Mouse (Mus musculus) activated CD4-positive, CD25-positive, alpha-beta regulatory T cell, adult 4 months (primary cell): Measurements from ENCODE around the gene Thnsl1. TPM values are rescaled to one million over a fixed set of nuclear protein-coding genes. Genes with fewer than 3 reads are reported as not detected.
"Not testable (repeated sequence)": the region's sequence is repeated elsewhere in the genome, so short reads cannot be mapped to it uniquely, and the experiment has no call there.

Experiments
- ATAC-seq: one replicate; pipeline ENCODE4 v1.8.0; 2017
- polyA plus RNA-seq, 2 experiments: library from polyadenylated mRNA; unstranded; fragments of 100-300 nt; shearing (Covaris generic); gene quantifications; one replicate each; pipeline ENCODE4 v1.2.1; 2017

The Thnsl1 gene
- polyA plus RNA-seq, 2 experiments from 2014 or later = 3.4 to 6.4 TPM

DNA sequence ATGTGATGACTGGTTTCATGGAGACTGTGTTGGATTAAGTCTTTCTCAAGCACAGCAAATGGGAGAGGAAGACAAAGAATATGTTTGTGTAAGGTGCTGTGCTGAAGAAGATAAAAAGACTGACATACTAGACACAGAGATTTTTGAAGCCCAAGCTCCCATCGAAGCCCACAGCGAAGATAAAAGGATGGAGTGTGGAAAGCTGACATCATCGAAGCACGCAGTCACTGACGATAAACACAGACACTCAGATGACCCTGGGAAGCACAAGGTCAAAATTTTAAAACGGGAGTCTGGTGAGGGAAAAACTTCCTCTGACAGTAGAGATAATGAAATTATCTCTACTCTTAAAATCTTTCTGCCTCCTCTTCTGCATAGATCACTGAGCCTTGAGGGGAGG is 38.6 kb downstream of the Thnsl1 start:
- not testable (repeated sequence) for ATAC-seq

DNA sequence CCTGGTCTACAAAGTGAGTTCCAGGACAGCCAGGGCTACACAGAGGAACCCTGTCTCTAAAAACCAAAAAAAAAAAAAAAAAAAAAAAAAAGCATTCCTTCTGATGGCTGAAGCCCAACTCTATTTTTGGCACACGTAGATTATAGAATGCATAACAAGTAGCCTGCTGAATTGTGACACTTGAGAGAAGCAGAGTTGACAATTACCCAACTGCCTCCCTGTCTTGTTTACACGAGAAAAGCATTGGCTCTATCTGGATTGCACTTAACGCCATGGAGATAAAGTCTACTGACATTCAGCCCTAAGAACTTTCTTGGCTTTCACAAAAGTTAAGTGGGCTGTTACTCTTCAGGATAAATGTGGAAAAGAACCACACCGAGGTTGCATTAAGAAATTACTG is 39.5 kb downstream of the Thnsl1 start:
- ATAC-seq = no peak

DNA sequence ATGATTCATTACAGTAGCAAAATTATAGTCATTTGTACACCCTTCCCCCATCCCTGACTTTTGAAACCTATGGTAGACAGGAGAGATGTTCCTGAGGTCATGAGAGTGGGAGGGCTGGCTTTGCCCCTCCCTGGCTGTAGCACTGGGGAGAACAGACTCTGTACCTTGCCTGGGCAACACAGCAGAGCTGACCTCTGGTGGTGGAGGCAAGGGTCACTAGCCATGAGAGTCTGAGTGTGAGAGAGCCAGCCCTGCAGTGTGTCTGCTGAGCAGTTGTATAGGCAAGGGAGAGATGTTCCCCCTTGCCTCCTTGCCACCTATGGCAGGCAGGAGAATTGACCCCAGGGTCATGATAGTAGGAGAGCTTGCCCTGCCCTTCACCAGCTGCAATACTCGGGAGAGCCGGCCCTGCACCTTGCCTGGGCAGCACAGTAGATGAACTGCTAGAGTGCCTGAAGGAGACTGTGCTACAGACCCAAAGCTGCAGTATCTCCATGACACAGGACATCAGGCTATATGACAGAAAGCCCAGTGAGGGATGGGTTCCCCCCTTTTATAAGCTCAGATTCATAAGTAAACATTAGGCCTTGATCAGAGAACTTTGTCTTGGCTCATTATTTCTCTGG is 40.1 kb downstream of the Thnsl1 start:
- no peak for ATAC-seq

DNA sequence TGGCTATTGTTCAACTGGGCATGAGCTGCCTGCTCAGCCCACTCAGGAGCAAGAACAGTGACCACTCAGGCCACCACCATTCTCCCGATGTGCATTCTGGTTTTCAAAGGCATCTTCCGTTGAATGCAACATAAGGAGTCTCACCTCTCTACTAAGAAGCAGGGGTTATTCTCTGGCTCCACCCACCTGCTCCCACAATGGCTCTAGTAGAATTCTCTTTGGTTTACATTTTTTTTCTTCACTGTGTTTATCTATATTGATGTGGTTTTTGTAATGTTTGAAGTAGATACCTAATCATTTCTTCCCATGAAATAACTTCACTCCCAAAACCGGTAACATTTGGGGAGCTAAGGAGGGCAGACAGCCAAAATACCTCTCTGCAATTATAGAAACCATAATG is 48.1 kb downstream of the Thnsl1 start:
- ATAC-seq = no peak

DNA sequence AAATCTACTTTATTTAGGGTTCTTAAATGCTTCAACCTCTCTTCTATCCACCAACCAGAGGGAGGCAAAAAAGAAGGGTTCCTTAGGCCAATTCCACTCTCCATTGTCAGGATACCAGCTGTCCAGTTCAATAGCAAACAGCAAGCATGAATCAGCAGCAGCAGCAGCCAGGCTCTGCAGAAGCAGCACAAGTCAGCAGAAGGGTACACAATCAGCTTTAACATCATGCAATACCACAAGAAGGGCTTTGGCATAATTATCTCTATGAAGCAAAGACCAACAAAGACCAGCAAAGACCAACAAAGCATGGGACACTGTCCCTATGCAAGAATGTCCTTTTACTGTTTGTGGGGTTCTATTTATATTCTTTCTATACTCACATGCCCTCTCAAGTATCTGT is 48.8 kb downstream of the Thnsl1 start:
- ATAC-seq = no peak

DNA sequence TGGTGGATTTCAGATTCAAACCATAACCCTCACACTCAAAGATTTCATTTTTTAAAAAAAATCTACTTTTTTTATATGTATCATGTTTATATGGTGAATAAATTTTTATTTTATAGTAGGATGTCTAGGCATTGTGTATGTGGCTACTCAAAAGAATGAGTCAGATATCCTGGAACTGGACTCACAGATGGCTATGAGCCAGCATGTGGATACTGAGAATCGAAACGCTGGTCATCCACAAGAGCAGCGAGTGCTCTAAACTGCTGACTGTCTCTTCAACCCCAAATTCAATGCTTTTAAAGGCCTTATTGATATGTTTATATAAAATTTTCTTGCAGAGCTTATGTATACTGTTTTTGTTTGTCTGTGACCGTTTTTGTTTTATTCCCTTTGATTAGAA is 52.8 kb downstream of the Thnsl1 start:
- no peak for ATAC-seq

DNA sequence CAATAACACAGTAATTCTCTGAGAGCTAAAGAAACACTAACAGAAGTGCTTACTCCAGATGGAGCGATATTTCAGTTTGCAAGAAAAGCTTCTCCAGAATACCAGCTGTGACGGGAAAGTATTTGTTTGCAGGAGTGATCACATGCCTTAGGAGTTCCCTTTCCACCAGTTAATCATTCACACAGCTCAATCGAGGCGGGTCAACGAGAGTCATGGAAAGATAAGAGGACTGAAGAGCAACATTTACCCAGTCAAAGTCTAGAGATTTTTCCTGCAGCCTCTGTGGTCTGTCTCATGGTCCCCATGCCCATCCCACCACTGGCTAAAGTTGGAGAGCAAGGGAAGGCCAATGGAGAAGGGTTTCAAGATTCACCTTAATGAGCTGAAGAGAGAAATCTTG is 53.6 kb downstream of the Thnsl1 start:
- no peak for ATAC-seq

DNA sequence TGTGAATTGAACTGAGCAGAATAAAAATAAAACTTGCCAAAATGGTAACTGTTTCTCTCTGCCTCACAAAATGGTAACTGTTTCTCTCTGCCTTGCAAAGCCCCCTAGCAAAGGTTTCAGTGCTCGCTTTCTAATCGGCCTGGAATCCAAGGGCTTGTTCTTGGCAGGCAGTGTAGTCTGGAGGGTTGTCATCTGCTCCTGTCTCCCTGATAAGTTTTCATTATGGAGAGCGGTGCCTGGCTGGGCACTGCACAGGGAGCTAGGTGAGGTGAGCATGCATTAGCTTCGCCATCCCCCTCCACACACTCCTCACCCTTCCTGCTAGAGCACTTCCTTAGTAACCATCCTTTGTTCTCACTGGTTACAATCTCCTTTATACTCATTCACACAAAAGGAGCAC is 54.5 kb downstream of the Thnsl1 start:
- ATAC-seq = no peak

DNA sequence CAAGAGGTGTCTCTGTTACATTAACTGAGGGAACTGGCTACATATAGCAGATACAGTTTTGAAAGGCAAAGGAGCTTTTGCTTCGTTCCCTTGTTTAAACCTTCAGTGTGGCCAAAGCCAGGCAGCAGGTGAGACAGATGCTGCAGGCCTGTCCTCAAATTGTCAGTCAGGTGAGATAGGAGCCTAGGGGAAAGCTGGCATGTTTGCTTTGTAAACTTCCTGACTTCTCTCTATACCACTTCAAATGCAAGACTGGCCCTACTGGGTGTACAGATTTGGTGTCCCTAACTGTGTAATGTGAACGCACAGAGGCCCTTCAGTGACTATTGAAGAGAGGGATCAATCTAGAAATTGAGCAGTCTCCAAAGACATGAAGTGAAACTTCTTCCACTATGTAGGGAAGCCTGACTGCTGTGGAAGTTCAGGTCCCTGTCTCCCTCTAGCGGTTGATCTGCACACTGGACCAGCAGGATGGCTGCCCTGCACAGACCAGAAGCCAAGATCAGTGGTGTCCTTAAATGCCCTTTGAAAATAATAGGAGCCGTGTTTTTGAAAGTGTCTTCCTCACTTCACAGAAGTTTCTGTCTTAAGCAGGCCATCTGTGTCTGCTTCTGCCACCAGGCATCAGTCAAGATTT is 56.0 kb downstream of the Thnsl1 start:
- peak; percentile 72 for ATAC-seq

DNA sequence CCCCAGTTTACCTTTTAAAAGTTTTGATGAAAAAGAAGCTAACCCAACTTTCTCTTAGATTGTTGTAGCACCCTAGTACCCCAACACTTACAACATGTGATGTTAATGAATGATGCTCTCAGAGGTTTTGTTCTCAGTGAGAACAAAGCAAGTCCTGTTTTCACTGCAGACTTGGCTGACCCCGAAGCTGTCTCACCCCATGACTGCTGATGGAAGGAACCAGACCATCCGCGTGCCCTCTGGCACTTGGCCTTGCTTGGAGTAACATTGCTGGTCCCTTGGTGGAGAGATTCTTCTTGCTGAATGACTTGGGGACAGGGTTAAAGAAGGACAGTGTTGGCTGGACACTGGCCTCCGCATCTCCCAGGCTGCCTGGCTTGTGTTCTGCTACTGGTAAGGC is 58.5 kb downstream of the Thnsl1 start:
- no peak for ATAC-seq

Other genes with a start within 250 kb of the Thnsl1 start
- gene Arhgap21, start 236.8 kb upstream of the Thnsl1 start, polyA plus RNA-seq = 1 to 10 TPM; 2.0 to 4.2 TPM
- gene Enkur, start 359 bp upstream of the Thnsl1 start, polyA plus RNA-seq = not detected
- not detected for gene Gpr158, start 161.8 kb downstream of the Thnsl1 start, polyA plus RNA-seq